Mouse (Mus musculus): ENCODE measurements around the gene Golga5.

GRCm38 (mm10) chr12:102432238-102432637 is 36.7 kb upstream of the Golga5 start:
- TF ChIP-seq HCFC1 (IDR thresholded peaks at IDR 0.05; ENCODE audit: borderline replicate concordance, insufficient read depth, low read length) (no peak), ZC3H11A (IDR thresholded peaks at IDR 0.05; ENCODE audit: borderline replicate concordance, low read depth, low read length) (no peak), ZNF384 (IDR thresholded peaks at IDR 0.05; ENCODE audit: low read depth, low read length) (no peak), CHD2 (IDR thresholded peaks at IDR 0.05; ENCODE audit: low read depth, low read length) (no peak), MAFK (IDR thresholded peaks at IDR 0.05; ENCODE audit: insufficient read depth, low read depth, low read length) (no peak)

Measured in ES-E14 (cell line).